Mouse (Mus musculus): ENCODE results near the gene Dop1a.

DNA sequence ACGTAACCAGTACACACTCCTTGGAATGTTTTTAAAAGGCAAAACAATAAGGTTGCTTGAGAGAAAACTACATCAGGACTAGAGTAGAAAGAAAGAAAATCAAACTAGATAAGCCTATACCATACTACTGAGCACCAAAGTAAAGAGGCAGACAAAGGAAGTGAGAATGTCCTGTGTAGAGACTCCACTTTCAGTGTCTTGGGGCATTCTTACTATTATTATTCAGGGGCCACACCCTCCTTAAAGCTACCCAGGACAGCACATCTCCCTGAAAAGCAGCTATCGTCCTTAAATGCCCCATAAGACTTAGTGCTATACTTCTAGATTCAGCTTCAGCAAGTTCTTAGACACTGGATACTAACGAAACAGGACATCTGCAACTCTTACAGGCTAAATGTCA lies 13.3 kb upstream of the Dop1a start:
- TF ChIP-seq CTCF (IDR thresholded peaks at IDR 0.05; ENCODE audit: low read depth) (no peak), EP300 (optimal IDR thresholded peaks at IDR 0.05) (no peak)
